Mouse (Mus musculus) midbrain, embryonic 13.5 days (tissue): Measurements from ENCODE around the gene Rpp40. TPM values are rescaled to one million over a fixed set of nuclear protein-coding genes. Genes with fewer than 3 reads are reported as not detected.
A peak's percentile ranks its signal among the peaks of the same experiment; 100 is the strongest.

Experiments used
- ATAC-seq: fragments of 200-750 bp; cut with Nextera tagmentation; 2 replicates; pipeline ENCODE4 v1.8.0; 2017; ENCODE audit warnings: mild to moderate bottlenecking, moderate TSS enrichment, moderate library complexity
- H3K27ac ChIP-seq: fragments of 300-500 bp; sonication (generic); 2 replicates; pipeline ENCODE4 v1.5.1; 2015; ENCODE audit warnings: inconsistent platforms, mild to moderate bottlenecking, moderate library complexity
- H3K27me3 ChIP-seq: fragments of 300-500 bp; sonication (generic); 2 replicates; pipeline ENCODE4 v1.6.1; 2015; ENCODE audit warnings: mild to moderate bottlenecking, inconsistent platforms
- H3K36me3 ChIP-seq: fragments of 300-500 bp; sonication (generic); 2 replicates; pipeline ENCODE4 v1.6.1; 2015; ENCODE audit warnings: mild to moderate bottlenecking, inconsistent platforms
- H3K4me1 ChIP-seq: fragments of 300-500 bp; sonication (generic); replicated peaks from 2 replicates; pipeline ENCODE4 v1.6.1; 2015; ENCODE audit warnings: inconsistent platforms
- H3K4me2 ChIP-seq: fragments of 300-500 bp; sonication (generic); replicated peaks from 2 replicates; pipeline ENCODE4 v1.6.1; 2015; ENCODE audit warnings: moderate library complexity, mild to moderate bottlenecking, inconsistent platforms
- H3K4me3 ChIP-seq: fragments of 300-500 bp; sonication (generic); replicated peaks from 2 replicates; pipeline ENCODE4 v1.5.1; 2015; ENCODE audit warnings: mild to moderate bottlenecking, inconsistent platforms
- H3K9ac ChIP-seq: fragments of 300-500 bp; sonication (generic); replicated peaks from 2 replicates; pipeline ENCODE4 v1.6.1; 2015; ENCODE audit warnings: mild to moderate bottlenecking, inconsistent platforms
- H3K9me3 ChIP-seq: fragments of 300-500 bp; sonication (generic); 2 replicates; pipeline ENCODE4 v1.6.1; 2016; ENCODE audit warnings: mild to moderate bottlenecking, inconsistent platforms
- WGBS: fragments of 180-500 bp; shearing (Covaris S2); methylation state at CpG from one replicate; pipeline ENCODE4 v1.1.7; 2015; 5-methylcytosine and 5-hydroxymethylcytosine counted together
- polyA plus RNA-seq: library from polyadenylated mRNA; unstranded; fragments of >200 nt; fragmentation: Nextera tagmentation; extraction: Ambion mirVana; gene quantifications from 2 replicates; pipeline ENCODE4 v1.2.1, GENCODE M21; 2015

The Rpp40 gene
- polyA plus RNA-seq, 1 experiment from 2014 or later: 8.8 TPM

- Histone ChIP-seq H3K36me3 (no peaks in the 10 kb centered on the region), H3K4me3 (no peak overlapping the region), H3K9me3 (no peaks in the 10 kb centered on the region), H3K4me2 (no peak overlapping the region), H3K27ac (peak overlapping the region; percentile 17; the same call in 1 of the 2 replicates), H3K9ac (no peak overlapping the region), H3K4me1 (0 out of 2 replicates have a peak, but pooled peaks cover 4% of the 10 kb centered on the region), H3K27me3 (no peaks in the 10 kb centered on the region)
- 69% methylated on average over 6 of the region's 6 CpGs for WGBS
- ATAC-seq: 0 out of 2 replicates have a peak, but pooled peaks have one; percentile 34
Observed at GRCm38 (mm10) chr13:35880555-35881046, 25.6 kb downstream of the Rpp40 start.

GRCm38 (mm10) chr13:35879519-35879918, 26.6 kb downstream of the Rpp40 start:
- Histone ChIP-seq H3K4me1 (0 out of 2 replicates have a peak, but pooled peaks cover 4% of the 10 kb centered on the region), H3K9me3 (no peaks in the 10 kb centered on the region), H3K36me3 (no peaks in the 10 kb centered on the region), H3K4me3 (no peak overlapping the region), H3K9ac (no peak overlapping the region), H3K27me3 (no peaks in the 10 kb centered on the region), H3K4me2 (no peak overlapping the region), H3K27ac (no peak overlapping the region)
- ATAC-seq: no peak
- 85% methylated on average over 5 of the region's 5 CpGs for WGBS

GRCm38 (mm10) chr13:35879068-35879467, 27.1 kb downstream of the Rpp40 start:
- Histone ChIP-seq H3K9ac (no peak overlapping the region), H3K27me3 (no peaks in the 10 kb centered on the region), H3K27ac (no peak overlapping the region), H3K4me1 (0 out of 2 replicates have a peak, but pooled peaks cover 4% of the 10 kb centered on the region), H3K4me2 (no peak overlapping the region), H3K9me3 (no peaks in the 10 kb centered on the region), H3K36me3 (no peaks in the 10 kb centered on the region), H3K4me3 (no peak overlapping the region)
- ATAC-seq: no peak
- WGBS: 57% methylated on average over 5 of the region's 5 CpGs

- Histone ChIP-seq H3K36me3 (no peaks in the 10 kb centered on the region), H3K4me2 (no peak overlapping the region), H3K9ac (no peak overlapping the region), H3K27me3 (no peaks in the 10 kb centered on the region), H3K27ac (no peak overlapping the region), H3K4me1 (0 out of 2 replicates have a peak, but pooled peaks cover 4% of the 10 kb centered on the region), H3K9me3 (no peaks in the 10 kb centered on the region), H3K4me3 (no peak overlapping the region)
- no peak for ATAC-seq
- WGBS: 71% methylated on average over 1 of the region's 1 CpGs
Observed at GRCm38 (mm10) chr13:35878282-35878681, 27.9 kb downstream of the Rpp40 start.

- WGBS: 91% methylated on average over 5 of the region's 5 CpGs
- H3K27ac ChIP-seq: no peak overlapping the region
- no peaks in the 10 kb centered on the region for H3K9me3 ChIP-seq
- no peaks in the 10 kb centered on the region for H3K4me1 ChIP-seq
- no peak overlapping the region for H3K4me3 ChIP-seq
- no peaks in the 10 kb centered on the region for H3K27me3 ChIP-seq
- H3K9ac ChIP-seq: no peak overlapping the region
- ATAC-seq: no peak
- H3K36me3 ChIP-seq: peaks cover 2% of the 10 kb centered on the region; the same call in 1 of the 2 replicates
- no peak overlapping the region for H3K4me2 ChIP-seq
Observed at GRCm38 (mm10) chr13:35875396-35875795, 30.8 kb downstream of the Rpp40 start.

GRCm38 (mm10) chr13:35871107-35871506, 35.1 kb downstream of the Rpp40 start:
- 87% methylated on average over 3 of the region's 3 CpGs for WGBS
- no peak overlapping the region for H3K27ac ChIP-seq
- H3K4me1 ChIP-seq: no peaks in the 10 kb centered on the region

GRCm38 (mm10) chr13:35870659-35871058, 35.5 kb downstream of the Rpp40 start:
- peaks cover 2% of the 10 kb centered on the region; the same call in 1 of the 2 replicates for H3K36me3 ChIP-seq
- no peaks in the 10 kb centered on the region for H3K9me3 ChIP-seq
- no peak overlapping the region for H3K27ac ChIP-seq
- no peak for ATAC-seq
- no peak overlapping the region for H3K4me3 ChIP-seq
- H3K27me3 ChIP-seq: no peaks in the 10 kb centered on the region
- no peaks in the 10 kb centered on the region for H3K4me1 ChIP-seq
- H3K4me2 ChIP-seq: no peak overlapping the region
- WGBS: 93% methylated on average over 8 of the region's 8 CpGs
- no peak overlapping the region for H3K9ac ChIP-seq

More at GRCm38 (mm10) chr13:35871107-35871506, 35.1 kb downstream of the Rpp40 start:
- no peak for ATAC-seq
- H3K4me2 ChIP-seq: no peak overlapping the region
- no peak overlapping the region for H3K9ac ChIP-seq
- H3K36me3 ChIP-seq: peaks cover 2% of the 10 kb centered on the region; the same call in 1 of the 2 replicates
- H3K4me3 ChIP-seq: no peak overlapping the region
- H3K9me3 ChIP-seq: no peaks in the 10 kb centered on the region
- no peaks in the 10 kb centered on the region for H3K27me3 ChIP-seq

- Histone ChIP-seq H3K27ac (no peak overlapping the region), H3K9me3 (no peaks in the 10 kb centered on the region), H3K9ac (no peak overlapping the region), H3K36me3 (peaks cover 3% of the 10 kb centered on the region; the same call in 1 of the 2 replicates), H3K4me1 (no peaks in the 10 kb centered on the region), H3K27me3 (no peaks in the 10 kb centered on the region), H3K4me3 (no peak overlapping the region), H3K4me2 (no peak overlapping the region)
- WGBS: 84% methylated on average over 8 of the region's 8 CpGs
- no peak for ATAC-seq
Observed at GRCm38 (mm10) chr13:35860916-35861315, 45.2 kb downstream of the Rpp40 start.

GRCm38 (mm10) chr13:35857486-35857885, 48.7 kb downstream of the Rpp40 start:
- 77% methylated on average over 7 of the region's 7 CpGs for WGBS
- 0 out of 2 replicates have a peak, but pooled peaks cover 3% of the 10 kb centered on the region for H3K36me3 ChIP-seq
- no peak overlapping the region for H3K4me3 ChIP-seq
- no peak overlapping the region for H3K9ac ChIP-seq
- no peak overlapping the region for H3K4me2 ChIP-seq
- H3K27me3 ChIP-seq: no peaks in the 10 kb centered on the region
- H3K9me3 ChIP-seq: no peaks in the 10 kb centered on the region
- H3K4me1 ChIP-seq: no peaks in the 10 kb centered on the region
- H3K27ac ChIP-seq: no peak overlapping the region
- ATAC-seq: no peak

- Histone ChIP-seq H3K36me3 (0 out of 2 replicates have a peak, but pooled peaks cover 3% of the 10 kb centered on the region), H3K27ac (no peak overlapping the region), H3K4me3 (no peak overlapping the region), H3K9me3 (no peaks in the 10 kb centered on the region), H3K4me1 (no peaks in the 10 kb centered on the region), H3K9ac (no peak overlapping the region), H3K27me3 (no peaks in the 10 kb centered on the region), H3K4me2 (no peak overlapping the region)
- ATAC-seq: no peak
- 72% methylated on average over 2 of the region's 2 CpGs for WGBS
Observed at GRCm38 (mm10) chr13:35852851-35853575, 53.1 kb downstream of the Rpp40 start.

GRCm38 (mm10) chr13:35851581-35851980, 54.6 kb downstream of the Rpp40 start:
- no peak for ATAC-seq
- H3K4me3 ChIP-seq: no peak overlapping the region
- no peaks in the 10 kb centered on the region for H3K9me3 ChIP-seq
- 96% methylated on average over 6 of the region's 6 CpGs for WGBS
- no peak overlapping the region for H3K27ac ChIP-seq
- H3K27me3 ChIP-seq: no peaks in the 10 kb centered on the region
- H3K4me2 ChIP-seq: no peak overlapping the region
- no peaks in the 10 kb centered on the region for H3K36me3 ChIP-seq
- H3K4me1 ChIP-seq: no peaks in the 10 kb centered on the region
- no peak overlapping the region for H3K9ac ChIP-seq

- no peak overlapping the region for H3K4me2 ChIP-seq
- H3K27me3 ChIP-seq: no peaks in the 10 kb centered on the region
- no peaks in the 10 kb centered on the region for H3K36me3 ChIP-seq
- no peak overlapping the region for H3K27ac ChIP-seq
- H3K9ac ChIP-seq: no peak overlapping the region
- WGBS: 93% methylated on average over 3 of the region's 3 CpGs
- no peaks in the 10 kb centered on the region for H3K9me3 ChIP-seq
- ATAC-seq: no peak
- peaks cover 7% of the 10 kb centered on the region; the same call in 1 of the 2 replicates for H3K4me1 ChIP-seq
- H3K4me3 ChIP-seq: no peak overlapping the region
Observed at GRCm38 (mm10) chr13:35848694-35849093, 57.5 kb downstream of the Rpp40 start.
